Mouse (Mus musculus): ENCODE results near the gene Emc9.
A peak's percentile ranks its signal among the peaks of the same experiment; 100 is the strongest.

The Emc9 gene

GRCm38 (mm10) chr14:55584702-55585565 is at the start of gene Emc9:
Emc9 (minus strand) TSS chr14:55585302.
- peak; percentile 46 for DNase-seq

- peak; percentile 87 for DNase-seq
Measured at GRCm38 (mm10) chr14:55629312-55629711, 44.2 kb upstream of the Emc9 start.

- DNase-seq: no peak
Measured at GRCm38 (mm10) chr14:55628077-55628827, 43.1 kb upstream of the Emc9 start.

- DNase-seq: no peak
Measured at GRCm38 (mm10) chr14:55618486-55619195, 33.5 kb upstream of the Emc9 start.

GRCm38 (mm10) chr14:55617822-55618221 is 32.7 kb upstream of the Emc9 start, which contains the start of gene Rec8:
Rec8 (plus strand) TSS chr14:55618037.
- no peak for DNase-seq

GRCm38 (mm10) chr14:55616844-55617243 is 31.7 kb upstream of the Emc9 start:
- no peak for DNase-seq

- DNase-seq: no peak
Measured at GRCm38 (mm10) chr14:55615876-55616275, 30.8 kb upstream of the Emc9 start.

GRCm38 (mm10) chr14:55614565-55615178 is 29.6 kb upstream of the Emc9 start:
- DNase-seq: no peak

GRCm38 (mm10) chr14:55613346-55613745 is 28.2 kb upstream of the Emc9 start:
- DNase-seq: no peak

- no peak for DNase-seq
Measured at GRCm38 (mm10) chr14:55608339-55608738, 23.2 kb upstream of the Emc9 start.

GRCm38 (mm10) chr14:55605743-55606459 is 20.8 kb upstream of the Emc9 start:
- DNase-seq: no peak

GRCm38 (mm10) chr14:55604823-55605222 is 19.7 kb upstream of the Emc9 start:
- no peak for DNase-seq

- peak; percentile 95 for DNase-seq
Measured at GRCm38 (mm10) chr14:55603633-55604576, 18.8 kb upstream of the Emc9 start.

- DNase-seq: no peak
Measured at GRCm38 (mm10) chr14:55603271-55603632, 18.1 kb upstream of the Emc9 start, which contains the start of gene Irf9. Irf9 (plus strand) TSS chr14:55603571.

- no peak for DNase-seq
Measured at GRCm38 (mm10) chr14:55598521-55599390, 13.7 kb upstream of the Emc9 start.

- no peak for DNase-seq
Measured at GRCm38 (mm10) chr14:55596036-55596690, 11.1 kb upstream of the Emc9 start.

- DNase-seq: no peak
Measured at GRCm38 (mm10) chr14:55592226-55592625, 7.1 kb upstream of the Emc9 start.

GRCm38 (mm10) chr14:55591331-55591891 is 6.3 kb upstream of the Emc9 start, which contains the start of gene Rnf31:
Rnf31 (plus strand) TSS chr14:55591708.
- DNase-seq: peak; percentile 88
